Mouse (Mus musculus) liver, adult 2 months (tissue): ENCODE measurements around the gene Plagl1. TPM values are rescaled to one million over a fixed set of nuclear protein-coding genes. Genes with fewer than 3 reads are reported as not detected.
"Not testable (repeated sequence)": the region's sequence is repeated elsewhere in the genome, so short reads cannot be mapped to it uniquely, and the experiment has no call there.

Source experiments
- DNase-seq: peaks from one replicate; pipeline ENCODE4 v3.0.0-alpha.2; 2011; ENCODE audit warnings: low read depth, low spot score; ENCODE audit errors: extremely low read depth
- H3K27ac ChIP-seq: fragments of 200-500 bp; replicated peaks from 2 replicates; pipeline ENCODE4 v1.5.1; 2012; ENCODE audit warnings: low read depth, mild to moderate bottlenecking, control low read depth, inconsistent platforms, low read length; ENCODE audit not compliant: insufficient read depth
- H3K27me3 ChIP-seq: fragments of 200-500 bp; 2 replicates; pipeline ENCODE4 v1.6.1; 2012; ENCODE audit warnings: mild to moderate bottlenecking, moderate library complexity, low read length, inconsistent platforms; ENCODE audit not compliant: control insufficient read depth, insufficient read depth
- H3K36me3 ChIP-seq: fragments of 200-500 bp; 2 replicates; pipeline ENCODE4 v1.6.1; 2012; ENCODE audit warnings: low read length, inconsistent platforms; ENCODE audit not compliant: control insufficient read depth, insufficient read depth
- H3K4me1 ChIP-seq: fragments of 200-500 bp; 2 replicates; pipeline ENCODE4 v1.6.1; 2011; ENCODE audit warnings: low read length; ENCODE audit not compliant: control insufficient read depth, insufficient read depth
- H3K4me3 ChIP-seq: fragments of 200-500 bp; 2 replicates; pipeline ENCODE4 v1.5.1; 2011; ENCODE audit warnings: low read depth, mild to moderate bottlenecking, control low read depth, low read length, moderate library complexity; ENCODE audit not compliant: insufficient read depth
- H3K79me2 ChIP-seq: fragments of 200-500 bp; 2 replicates; pipeline ENCODE4 v1.6.1; 2012; ENCODE audit warnings: inconsistent platforms, mild to moderate bottlenecking, low read length, moderate library complexity; ENCODE audit not compliant: control insufficient read depth, insufficient read depth
- H3K9ac ChIP-seq: fragments of 200-500 bp; 2 replicates; pipeline ENCODE4 v1.6.1; 2012; ENCODE audit warnings: low read depth, mild to moderate bottlenecking, control low read depth, inconsistent platforms, low read length
- CTCF ChIP-seq: fragments of 200-500 bp; IDR thresholded peaks from 2 replicates; pipeline ENCODE4 v1.5.1; 2011; ENCODE audit warnings: low read depth, low read length, control low read depth
- POLR2A ChIP-seq: fragments of 200-500 bp; IDR thresholded peaks from 2 replicates; pipeline ENCODE4 v1.6.1; 2011; ENCODE audit warnings: low read length, control low read depth; ENCODE audit not compliant: insufficient read depth; ENCODE audit errors: extremely low read depth
- WGBS: fragments of 180-500 bp; shearing (Covaris S2); methylation state at CpG from one replicate; pipeline ENCODE4 v1.1.7; 2018; 5-methylcytosine and 5-hydroxymethylcytosine counted together
- polyA plus RNA-seq: library from polyadenylated mRNA; depleted of rRNA; stranded (reverse); fragments of >200 nt; gene quantifications from 2 replicates; pipeline ENCODE4 v1.2.3, GENCODE M21; 2012; rRNA removed
- total RNA-seq: library from RNA; depleted of rRNA; stranded (reverse); fragments of >200 nt; gene quantifications from 2 replicates; pipeline ENCODE4 v1.2.3, GENCODE M21; 2014; rRNA removed

Gene Plagl1
- total RNA-seq (0.55 and 2.8 TPM in 2 replicates), polyA plus RNA-seq (0.50 and 1.1 TPM in 2 replicates)

DNA sequence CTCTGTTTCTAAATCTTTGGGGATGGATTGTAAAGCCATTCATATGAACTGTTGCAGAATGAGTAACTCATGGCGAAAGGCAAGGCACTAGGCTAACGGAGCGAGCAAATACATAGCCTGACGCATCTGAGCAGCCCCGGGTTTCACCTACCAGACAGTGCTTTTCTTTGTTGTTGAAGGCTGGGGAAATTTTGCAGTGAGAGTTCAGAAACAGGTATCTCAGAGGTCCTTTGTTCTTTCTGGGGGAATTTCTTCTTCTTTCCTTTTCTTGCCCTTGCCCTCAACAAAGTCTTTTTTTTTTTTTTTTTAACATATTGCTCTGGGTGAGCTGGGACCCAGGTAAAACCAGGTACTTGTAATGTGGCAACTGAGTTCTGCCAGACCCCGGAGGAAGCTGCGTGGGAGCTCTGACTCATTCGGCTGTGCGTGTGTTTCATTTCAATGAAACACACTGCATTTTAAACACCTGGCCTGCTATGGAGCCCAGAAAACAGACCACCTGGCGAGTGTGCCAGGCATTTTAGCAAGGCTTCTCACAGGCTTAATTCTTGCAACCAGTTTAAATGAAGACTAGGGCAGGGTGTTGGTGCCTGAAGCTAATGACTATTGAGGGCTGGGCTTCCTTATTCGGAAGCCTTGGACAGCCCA is at the start of gene Plagl1:
TSS of gene Plagl1 (plus strand) at position 484 of the 648 bp plus-strand sequence.
- Histone ChIP-seq H3K79me2 (no peaks in the 10 kb centered on the region), H3K36me3 (no peaks in the 10 kb centered on the region), H3K4me1 (no peaks in the 10 kb centered on the region), H3K4me3 (no peak within 1 kb of the TSS), H3K9ac (no peak within 1 kb of the TSS), H3K27me3 (0 out of 2 replicates have a peak, but pooled peaks cover 4% of the 10 kb centered on the region), H3K27ac (no peak within 1 kb of the TSS)
- TF ChIP-seq CTCF (no peak), POLR2A (no peak)
- 72% methylated on average over 11 of the region's 11 CpGs for WGBS
- DNase-seq = no peak

- Histone ChIP-seq H3K4me3 (no peak overlapping the region), H3K27me3 (no peaks in the 10 kb centered on the region), H3K4me1 (no peaks in the 10 kb centered on the region), H3K9ac (no peak overlapping the region), H3K79me2 (no peaks in the 10 kb centered on the region), H3K27ac (no peak overlapping the region), H3K36me3 (no peaks in the 10 kb centered on the region)
- DNase-seq = no peak
- 80% methylated on average over 7 of the region's 7 CpGs for WGBS
- no peak for TF ChIP-seq POLR2A
- TF ChIP-seq CTCF = no peak
Observed at GRCm38 (mm10) chr10:13014026-13014425, 46.3 kb upstream of the Plagl1 start.

GRCm38 (mm10) chr10:13016573-13016972 is 43.7 kb upstream of the Plagl1 start:
- WGBS = 19% methylated on average over 4 of the region's 4 CpGs
- H3K79me2 ChIP-seq = no peaks in the 10 kb centered on the region
- peak; percentile 60 for TF ChIP-seq CTCF
- TF ChIP-seq POLR2A = no peak
- no peaks in the 10 kb centered on the region for H3K36me3 ChIP-seq
- H3K4me1 ChIP-seq = no peaks in the 10 kb centered on the region
- H3K27ac ChIP-seq = no peak overlapping the region
- no peaks in the 10 kb centered on the region for H3K27me3 ChIP-seq
- no peak overlapping the region for H3K4me3 ChIP-seq
- peak; percentile 64 for DNase-seq
- H3K9ac ChIP-seq = no peak overlapping the region

DNA sequence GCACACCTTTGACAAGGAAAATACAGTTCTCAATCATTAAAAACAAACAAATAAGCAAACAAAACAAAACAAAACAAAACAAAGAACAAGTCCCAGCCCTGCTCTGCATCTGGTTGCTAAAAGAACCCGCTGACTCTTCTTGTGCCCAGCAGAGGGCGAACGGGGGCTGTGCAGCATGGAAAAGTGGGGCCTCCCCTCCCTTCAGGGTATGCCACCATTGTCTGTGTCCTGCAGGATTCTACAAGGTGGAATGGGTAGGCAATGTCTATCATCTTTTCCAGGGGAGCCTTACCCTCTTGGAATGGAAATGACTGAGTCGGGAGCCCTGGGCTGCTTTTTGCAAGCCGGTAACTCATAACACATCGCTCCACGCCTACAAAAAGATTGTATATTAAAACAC is 41.8 kb upstream of the Plagl1 start:
- no peak for DNase-seq

DNA sequence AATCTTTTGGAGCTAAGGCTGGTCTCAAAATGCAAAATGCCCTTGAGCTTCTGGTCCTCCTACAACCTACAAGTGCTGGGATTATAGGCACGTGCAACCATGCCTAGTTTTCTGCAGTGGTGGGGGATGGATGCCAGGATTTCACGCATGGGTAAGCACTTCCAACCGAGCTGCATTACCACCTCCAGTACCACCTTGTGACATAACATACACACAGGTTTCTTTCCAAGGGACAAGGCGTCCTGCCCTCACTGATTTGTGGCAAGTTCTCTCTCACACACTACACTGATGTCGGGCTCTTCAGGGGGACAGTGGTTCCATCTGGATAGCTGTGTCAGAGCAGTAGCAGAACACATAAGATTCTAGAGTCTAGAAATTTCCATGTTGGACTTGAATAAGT is 41.3 kb upstream of the Plagl1 start:
- no peak for TF ChIP-seq CTCF
- no peak for TF ChIP-seq POLR2A
- 69% methylated on average over 5 of the region's 5 CpGs for WGBS
- no peaks in the 10 kb centered on the region for H3K27me3 ChIP-seq
- H3K79me2 ChIP-seq = no peaks in the 10 kb centered on the region
- no peak overlapping the region for H3K4me3 ChIP-seq
- H3K36me3 ChIP-seq = no peaks in the 10 kb centered on the region
- no peak overlapping the region for H3K27ac ChIP-seq
- no peak overlapping the region for H3K9ac ChIP-seq
- H3K4me1 ChIP-seq = no peaks in the 10 kb centered on the region
- no peak for DNase-seq

More for the DNA sequence above, 41.8 kb upstream of the Plagl1 start:
- Histone ChIP-seq H3K4me1 (no peaks in the 10 kb centered on the region), H3K36me3 (no peaks in the 10 kb centered on the region), H3K27me3 (no peaks in the 10 kb centered on the region), H3K27ac (no peak overlapping the region), H3K4me3 (no peak overlapping the region), H3K79me2 (no peaks in the 10 kb centered on the region), H3K9ac (no peak overlapping the region)
- peak; percentile 66 for TF ChIP-seq CTCF
- no peak for TF ChIP-seq POLR2A
- 61% methylated on average over 7 of the region's 7 CpGs for WGBS

GRCm38 (mm10) chr10:13022103-13022502 is 38.2 kb upstream of the Plagl1 start:
- Histone ChIP-seq H3K4me3 (no peak overlapping the region), H3K27ac (no peak overlapping the region), H3K9ac (no peak overlapping the region), H3K27me3 (no peaks in the 10 kb centered on the region), H3K4me1 (no peaks in the 10 kb centered on the region), H3K79me2 (no peaks in the 10 kb centered on the region), H3K36me3 (no peaks in the 10 kb centered on the region)
- WGBS = 88% methylated on average over 4 of the region's 4 CpGs
- no peak for DNase-seq
- TF ChIP-seq POLR2A = no peak
- no peak for TF ChIP-seq CTCF

- not testable (repeated sequence) for H3K79me2 ChIP-seq, H3K36me3 ChIP-seq, H3K9ac ChIP-seq, H3K27me3 ChIP-seq, H3K4me1 ChIP-seq, H3K27ac ChIP-seq, DNase-seq, H3K4me3 ChIP-seq
- WGBS = 70% methylated on average over 3 of the region's 3 CpGs
Observed at GRCm38 (mm10) chr10:13023985-13024384, 36.3 kb upstream of the Plagl1 start.
